Mouse (Mus musculus) midbrain, embryonic 14.5 days (tissue): ENCODE measurements around the gene Rab2b. TPM values are rescaled to one million over a fixed set of nuclear protein-coding genes. Genes with fewer than 3 reads are reported as not detected.
A peak's percentile ranks its signal among the peaks of the same experiment; 100 is the strongest.

Experiments used
- ATAC-seq: fragments of 200-750 bp; cut with Nextera tagmentation; 2 replicates; pipeline ENCODE4 v1.8.0; 2017; ENCODE audit warnings: moderate number of reproducible peaks, moderate library complexity; ENCODE audit not compliant: low FRiP score, low TSS enrichment
- DNase-seq: peaks from one replicate; pipeline ENCODE4 v3.0.0-alpha.2; 2015
- H3K27ac ChIP-seq: fragments of 300-500 bp; sonication (generic); replicated peaks from 2 replicates; pipeline ENCODE4 v1.5.1; 2014; ENCODE audit warnings: mild to moderate bottlenecking, low read depth, low read length, moderate library complexity
- H3K27me3 ChIP-seq: fragments of 300-500 bp; sonication (generic); 2 replicates; pipeline ENCODE4 v1.6.1; 2014; ENCODE audit warnings: low read length, control low read depth, mixed read lengths; ENCODE audit not compliant: control insufficient read depth, insufficient read depth
- H3K36me3 ChIP-seq: fragments of 300-500 bp; sonication (generic); 2 replicates; pipeline ENCODE4 v1.6.1; 2014; ENCODE audit warnings: low read length, control low read depth; ENCODE audit not compliant: control insufficient read depth, insufficient read depth
- H3K4me1 ChIP-seq: fragments of 300-500 bp; sonication (generic); 2 replicates; pipeline ENCODE4 v1.6.1; 2014; ENCODE audit warnings: mild to moderate bottlenecking, antibody characterized with exemption, low read length, control low read depth; ENCODE audit not compliant: control insufficient read depth, insufficient read depth
- H3K4me2 ChIP-seq: fragments of 300-500 bp; sonication (generic); 2 replicates; pipeline ENCODE4 v1.6.1; 2014; ENCODE audit warnings: mild to moderate bottlenecking, low read length, moderate library complexity
- H3K4me3 ChIP-seq: fragments of 300-500 bp; sonication (generic); replicated peaks from 2 replicates; pipeline ENCODE4 v1.5.1; 2014; ENCODE audit warnings: low read depth, low read length
- H3K9ac ChIP-seq: fragments of 300-500 bp; sonication (generic); replicated peaks from 2 replicates; pipeline ENCODE4 v1.6.1; 2014; ENCODE audit warnings: mild to moderate bottlenecking, low read length, moderate library complexity
- H3K9me3 ChIP-seq: fragments of 300-500 bp; sonication (generic); 2 replicates; pipeline ENCODE4 v1.6.1; 2016; ENCODE audit warnings: low read length, control low read depth, mixed read lengths; ENCODE audit not compliant: control insufficient read depth
- WGBS: fragments of 180-500 bp; shearing (Covaris S2); extraction: QIAGEN DNeasy Blood & Tissue Kit; methylation state at CpG from one replicate; pipeline ENCODE4 v1.1.7; 2014; 5-methylcytosine and 5-hydroxymethylcytosine counted together
- polyA plus RNA-seq: library from polyadenylated mRNA; unstranded; fragments of >200 nt; fragmentation: Nextera tagmentation; extraction: Ambion mirVana; gene quantifications from 2 replicates; pipeline ENCODE4 v1.2.1, GENCODE M21; 2014

Rab2b gene
- 60.4 and 65.7 TPM in 2 replicates for polyA plus RNA-seq

DNA sequence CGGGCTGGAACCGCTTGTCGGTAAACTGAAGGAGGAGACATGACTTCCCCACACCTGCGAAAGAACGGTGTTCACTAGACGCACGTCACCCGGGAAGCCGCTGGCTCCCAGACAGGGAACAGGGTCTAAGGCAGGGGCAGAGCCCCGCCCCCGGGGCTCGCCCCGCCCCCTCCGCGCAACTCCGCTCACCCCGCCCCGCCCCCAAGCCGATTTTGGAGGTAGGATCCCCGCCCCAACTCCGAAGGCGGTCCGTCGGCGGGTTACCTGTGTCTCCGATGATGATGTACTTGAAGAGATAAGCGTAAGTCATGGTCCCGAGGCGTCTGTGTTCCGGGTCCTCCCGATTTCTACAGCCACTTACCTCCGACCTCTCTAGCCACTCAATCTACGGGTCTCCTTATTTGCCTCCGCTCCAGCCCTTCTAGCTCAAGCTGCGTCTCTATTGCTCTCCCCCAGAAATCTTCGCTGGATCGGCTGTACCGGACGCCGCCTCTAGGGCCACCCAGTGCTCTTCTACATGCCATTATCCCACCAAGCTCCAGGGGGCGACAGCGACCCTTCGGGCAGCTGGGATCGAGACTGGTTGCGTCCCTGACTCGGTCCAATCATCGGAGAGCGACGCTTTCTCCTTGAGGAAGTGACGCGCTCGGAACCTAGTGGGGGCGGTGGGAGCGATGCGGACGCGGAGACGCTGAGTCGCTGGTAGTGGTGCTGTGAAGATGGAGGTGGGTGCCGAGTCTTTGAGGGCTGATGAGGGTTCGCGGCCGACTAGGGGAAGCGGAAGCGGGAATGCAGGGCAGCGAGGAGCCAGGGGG, at the start of gene Rab2b, which contains the start of gene Tox4:
Rab2b (minus strand) TSS at position 614 of the 815 bp plus-strand sequence.
Tox4 (plus strand) TSS at position 215 of the 815 bp plus-strand sequence.
- ATAC-seq, result peak; percentile 97
- under 1% methylated on average over 65 of the region's 66 CpGs for WGBS
- Histone ChIP-seq H3K9ac (peak within 1 kb of the TSS; percentile 89), H3K27ac (peak within 1 kb of the TSS; percentile 87), H3K4me3 (peak within 1 kb of the TSS; percentile 87), H3K36me3 (peaks cover 17% of the 10 kb centered on the region), H3K9me3 (no peaks in the 10 kb centered on the region), H3K27me3 (no peaks in the 10 kb centered on the region), H3K4me1 (peaks cover 9% of the 10 kb centered on the region), H3K4me2 (peak within 1 kb of the TSS; percentile 77)
- DNase-seq, result peak; percentile 99

DNA sequence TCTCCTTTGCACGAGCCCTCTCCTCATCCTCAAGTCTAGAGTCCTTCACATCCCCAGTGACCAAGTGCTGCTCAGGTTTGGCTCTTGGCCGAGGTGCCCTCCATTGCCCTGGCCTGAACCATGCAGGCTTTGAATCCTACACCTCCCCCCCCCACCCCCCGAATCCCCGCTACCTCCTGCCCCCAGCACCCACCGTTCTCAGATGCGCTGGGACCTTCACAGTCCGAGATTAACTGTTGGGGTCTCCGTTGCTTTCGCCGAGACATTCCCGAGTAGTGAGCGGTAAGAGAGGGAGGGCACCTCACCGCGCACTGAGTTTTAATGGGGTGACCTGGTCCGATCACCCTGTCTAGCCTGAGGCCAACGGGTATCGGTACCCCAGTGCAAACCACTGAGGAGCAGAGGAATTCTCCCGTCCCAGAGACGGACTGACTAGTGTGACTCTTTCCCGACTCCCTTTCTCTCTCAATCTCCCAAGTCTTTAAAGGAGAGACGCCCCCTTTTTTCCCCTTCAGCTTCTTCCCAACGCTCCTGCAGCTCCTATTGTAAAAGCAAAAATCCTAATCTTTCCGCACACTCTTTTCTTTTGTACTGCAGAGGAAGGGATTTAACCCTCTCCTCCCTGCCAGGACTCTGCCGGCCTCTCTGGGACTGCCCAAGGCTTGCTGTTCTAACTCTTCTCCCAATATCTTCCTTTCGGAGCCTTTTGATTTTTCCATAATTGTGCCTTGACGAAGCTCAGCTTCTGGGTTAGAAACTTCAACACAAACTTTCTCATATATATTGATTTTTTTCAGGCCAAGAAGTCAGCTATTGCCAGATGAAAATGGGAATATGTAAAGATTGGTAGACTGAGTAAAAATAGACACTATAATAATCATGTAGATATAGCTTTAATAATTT, 48.8 kb upstream of the Rab2b start, which contains the start of gene Sall2:
Sall2 (minus strand) TSS at position 853 of the 903 bp plus-strand sequence.
- WGBS, result under 1% methylated on average over 26 of the region's 26 CpGs
- peak; percentile 68 for ATAC-seq
- H3K36me3 ChIP-seq, result no peaks in the 10 kb centered on the region
- no peaks in the 10 kb centered on the region for H3K9me3 ChIP-seq
- peak within 1 kb of the TSS; percentile 51 for H3K4me3 ChIP-seq
- peak within 1 kb of the TSS; percentile 80 for H3K27ac ChIP-seq
- peak within 1 kb of the TSS; percentile 84 for H3K4me2 ChIP-seq
- peak within 1 kb of the TSS; percentile 55 for H3K9ac ChIP-seq
- H3K4me1 ChIP-seq, result peaks cover 17% of the 10 kb centered on the region
- peak; percentile 62 for DNase-seq
- no peaks in the 10 kb centered on the region for H3K27me3 ChIP-seq

DNA sequence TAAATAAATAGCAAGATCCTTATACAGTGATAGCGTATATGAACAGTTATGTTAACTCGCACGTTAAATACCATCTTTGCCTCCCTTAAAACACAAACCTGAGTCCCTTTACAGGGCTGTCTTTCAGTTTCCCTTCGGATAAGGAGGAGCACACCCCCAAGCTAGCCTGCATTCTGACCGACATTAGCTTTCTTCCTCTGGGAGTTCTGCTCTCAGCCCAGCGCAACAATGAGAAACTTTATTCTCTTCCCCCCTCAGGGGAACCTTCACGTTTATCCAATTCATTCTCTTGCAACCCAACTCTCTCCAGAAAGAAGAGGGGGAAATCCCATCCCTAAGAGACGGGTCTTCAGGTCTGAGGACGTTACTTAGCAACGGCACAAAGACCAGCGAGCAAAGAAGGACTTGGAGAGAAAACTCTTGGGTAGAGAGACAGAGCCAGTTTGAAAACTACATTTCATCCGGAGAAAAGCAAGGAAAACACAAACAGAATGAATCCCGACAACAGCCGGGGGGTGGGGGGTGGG, 48.1 kb upstream of the Rab2b start:
- Histone ChIP-seq H3K27me3 (no peaks in the 10 kb centered on the region), H3K4me2 (peak overlapping the region; percentile 84), H3K9ac (peak overlapping the region; percentile 55), H3K4me3 (peak overlapping the region; percentile 51), H3K36me3 (no peaks in the 10 kb centered on the region), H3K27ac (peak overlapping the region; percentile 80), H3K9me3 (no peaks in the 10 kb centered on the region), H3K4me1 (peaks cover 17% of the 10 kb centered on the region)
- ATAC-seq (peak; percentile 65), DNase-seq (peak; percentile 76)
- WGBS, result 1% methylated on average over 14 of the region's 14 CpGs

DNA sequence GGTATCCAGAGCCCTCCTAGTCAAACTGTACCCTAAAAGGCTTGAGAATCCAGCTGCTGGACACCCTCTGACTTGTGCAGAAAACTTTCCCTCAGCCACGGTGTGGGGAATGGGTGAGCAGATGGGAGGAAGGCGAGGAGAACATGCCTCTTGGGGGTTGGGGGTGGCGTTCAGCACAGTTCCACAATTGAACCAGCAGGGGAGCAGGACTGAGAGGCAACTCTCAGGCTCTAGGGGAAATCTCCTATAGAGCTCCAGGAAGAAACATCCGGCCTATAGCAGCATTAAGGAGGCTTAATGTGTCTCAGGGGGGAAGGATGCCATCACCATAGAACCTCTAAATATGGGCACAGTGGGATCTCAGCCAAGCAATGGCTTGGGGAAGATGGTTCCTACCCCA, 46.5 kb upstream of the Rab2b start:
- Histone ChIP-seq H3K4me1 (peaks cover 17% of the 10 kb centered on the region), H3K9ac (no peak overlapping the region), H3K27ac (no peak overlapping the region), H3K36me3 (no peaks in the 10 kb centered on the region), H3K4me3 (peak overlapping the region; percentile 19; the same call in 1 of the 2 replicates), H3K4me2 (peak overlapping the region; percentile 84), H3K27me3 (no peaks in the 10 kb centered on the region), H3K9me3 (no peaks in the 10 kb centered on the region)
- DNase-seq (peak; percentile 62), ATAC-seq (no peak)
- WGBS, result 0% methylated on average over 4 of the region's 4 CpGs

DNA sequence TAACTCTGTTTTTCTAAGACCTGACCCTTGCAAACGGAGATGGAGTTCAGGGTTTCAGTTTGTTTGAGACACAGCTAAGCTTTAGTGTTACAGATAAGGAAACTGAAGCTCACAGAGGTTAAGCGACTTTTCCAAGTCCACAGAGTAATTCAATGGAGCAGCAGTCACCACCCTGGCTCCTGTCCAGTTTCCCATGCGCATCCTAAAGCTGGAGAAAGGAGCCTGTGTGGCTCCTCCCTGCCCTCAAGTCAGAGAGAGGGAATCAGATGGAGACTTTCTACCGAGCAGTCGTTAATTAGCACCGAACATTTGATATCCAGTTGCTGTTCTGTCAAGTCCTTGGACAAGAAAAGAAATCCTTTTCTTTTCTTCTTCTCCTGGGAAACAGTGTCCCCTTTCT, 40.0 kb upstream of the Rab2b start:
- Histone ChIP-seq H3K4me2 (no peak overlapping the region), H3K36me3 (peaks cover 6% of the 10 kb centered on the region), H3K9me3 (no peaks in the 10 kb centered on the region), H3K9ac (no peak overlapping the region), H3K4me1 (peaks cover 16% of the 10 kb centered on the region), H3K27me3 (no peaks in the 10 kb centered on the region), H3K4me3 (no peak overlapping the region), H3K27ac (0 out of 2 replicates have a peak overlapping the region, but pooled peaks have one; percentile 20)
- DNase-seq, result peak; percentile 24
- 64% methylated on average over 6 of the region's 6 CpGs for WGBS
- no peak for ATAC-seq

DNA sequence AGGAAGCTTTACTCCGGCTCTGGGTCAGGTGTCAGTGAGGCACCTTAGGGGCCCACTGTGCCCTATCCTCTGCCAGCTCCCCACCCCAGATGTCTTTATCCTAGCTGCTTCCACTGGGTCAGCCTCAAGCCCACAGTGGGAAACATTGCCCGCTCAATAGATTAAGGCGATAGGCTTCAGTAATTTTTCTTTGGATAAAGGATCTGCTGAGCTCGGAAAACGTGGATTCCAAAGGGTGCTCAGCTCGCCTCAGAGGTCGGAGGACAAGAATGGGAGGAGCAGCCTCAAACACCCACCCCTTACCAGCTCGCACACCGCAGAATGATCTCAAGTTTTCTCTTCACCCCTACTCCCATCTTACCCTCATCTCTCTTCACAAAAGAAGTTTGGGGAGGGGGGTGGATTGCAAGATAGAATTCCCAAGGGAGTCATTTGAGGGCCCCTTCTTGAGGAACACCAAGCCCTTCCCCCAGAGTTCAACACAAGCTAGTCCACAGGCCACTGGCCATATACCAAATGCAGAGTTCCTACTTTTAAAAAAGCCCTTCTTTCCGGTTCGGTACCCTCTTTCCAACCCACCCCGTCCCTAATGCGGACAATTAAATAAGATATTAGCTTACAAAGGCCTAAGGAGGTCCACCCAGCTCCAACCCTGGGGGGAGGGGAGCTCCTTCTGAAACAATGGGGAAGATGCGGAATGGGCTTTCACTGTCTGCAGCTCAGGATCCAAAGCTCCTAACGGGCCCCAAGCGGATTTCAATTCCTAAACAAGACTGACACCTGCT, 37.3 kb upstream of the Rab2b start:
- peak overlapping the region; percentile 72 for H3K4me3 ChIP-seq
- peak overlapping the region; percentile 88 for H3K9ac ChIP-seq
- no peaks in the 10 kb centered on the region for H3K9me3 ChIP-seq
- H3K27ac ChIP-seq, result peak overlapping the region; percentile 94
- H3K36me3 ChIP-seq, result peaks cover 33% of the 10 kb centered on the region
- peak overlapping the region; percentile 92 for H3K4me2 ChIP-seq
- no peaks in the 10 kb centered on the region for H3K27me3 ChIP-seq
- DNase-seq (peak; percentile 76), ATAC-seq (peak; percentile 59)
- WGBS, result 2% methylated on average over 16 of the region's 16 CpGs
- H3K4me1 ChIP-seq, result peaks cover 39% of the 10 kb centered on the region

DNA sequence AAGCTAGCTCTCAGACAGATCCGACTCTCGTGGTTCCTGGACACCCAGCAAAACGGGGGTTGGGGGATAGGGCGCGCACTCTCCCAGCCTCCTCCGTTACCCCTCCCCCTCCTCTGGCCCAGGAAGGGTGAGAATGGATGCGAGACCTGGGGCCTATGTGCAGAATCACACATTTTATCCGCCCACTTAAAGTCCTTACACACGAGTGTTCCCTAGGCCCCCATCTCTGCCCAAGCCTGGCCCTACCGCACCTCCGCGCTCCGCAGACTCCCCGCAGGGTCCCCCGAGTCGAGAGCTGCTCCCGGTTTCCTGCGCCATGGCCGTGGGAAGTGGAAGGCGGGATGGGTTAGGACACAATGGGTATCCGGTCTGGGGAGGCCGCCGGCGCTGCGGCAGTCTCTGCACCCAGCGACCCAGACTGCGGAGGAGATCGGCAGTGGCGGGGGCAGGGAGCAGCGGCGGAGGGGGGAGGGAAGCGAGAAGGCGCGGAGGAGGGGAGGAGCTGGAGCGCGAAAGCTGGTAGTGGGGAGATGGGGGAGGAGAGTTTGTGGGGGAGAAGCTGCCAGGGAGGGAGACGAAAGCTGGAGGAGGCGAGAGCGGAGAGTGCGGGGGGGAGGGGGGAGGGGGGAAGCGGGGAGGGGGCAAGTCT, 36.6 kb upstream of the Rab2b start:
- H3K27ac ChIP-seq, result peak overlapping the region; percentile 94
- peak overlapping the region; percentile 72 for H3K4me3 ChIP-seq
- peak overlapping the region; percentile 88 for H3K9ac ChIP-seq
- ATAC-seq (peak; percentile 87), DNase-seq (peak; percentile 90)
- no peaks in the 10 kb centered on the region for H3K27me3 ChIP-seq
- under 1% methylated on average over 35 of the region's 41 CpGs for WGBS
- peaks cover 46% of the 10 kb centered on the region for H3K4me1 ChIP-seq
- H3K36me3 ChIP-seq, result peaks cover 40% of the 10 kb centered on the region
- H3K4me2 ChIP-seq, result peak overlapping the region; percentile 92
- H3K9me3 ChIP-seq, result no peaks in the 10 kb centered on the region
